Mouse (Mus musculus) small intestine, adult 2 months (tissue): ENCODE results near the gene Clps. TPM values are rescaled to one million over a fixed set of nuclear protein-coding genes. Genes with fewer than 3 reads are reported as not detected.

Experiments used
- H3K27ac ChIP-seq: fragments of 200-500 bp; 2 replicates; pipeline ENCODE4 v1.5.1; 2012; ENCODE audit warnings: low read depth, low read length, control low read depth, inconsistent platforms; ENCODE audit not compliant: insufficient read depth
- H3K27me3 ChIP-seq: fragments of 200-500 bp; 2 replicates; pipeline ENCODE4 v1.6.1; 2012; ENCODE audit warnings: mild to moderate bottlenecking, moderate library complexity, low read length, inconsistent platforms; ENCODE audit not compliant: control insufficient read depth, insufficient read depth
- H3K36me3 ChIP-seq: fragments of 200-500 bp; 2 replicates; pipeline ENCODE4 v1.6.1; 2012; ENCODE audit warnings: mild to moderate bottlenecking, low read length, control low read depth, inconsistent platforms; ENCODE audit not compliant: control insufficient read depth, insufficient read depth
- H3K4me1 ChIP-seq: fragments of 200-500 bp; 2 replicates; pipeline ENCODE4 v1.6.1; 2012; ENCODE audit warnings: low read length, inconsistent platforms, mixed read lengths; ENCODE audit not compliant: control insufficient read depth, insufficient read depth, insufficient read length
- H3K4me3 ChIP-seq: fragments of 200-500 bp; 2 replicates; pipeline ENCODE4 v1.5.1; 2012; ENCODE audit warnings: low read depth, mild to moderate bottlenecking, control low read depth, inconsistent platforms, low read length, moderate library complexity
- CTCF ChIP-seq: fragments of 200-500 bp; IDR thresholded peaks from 2 replicates; pipeline ENCODE4 v1.5.1; 2012; ENCODE audit warnings: low read depth, mild to moderate bottlenecking, control low read depth, inconsistent platforms, low read length, moderate library complexity, mixed read lengths; ENCODE audit not compliant: insufficient replicate concordance, insufficient read length; ENCODE audit errors: extremely low read depth
- POLR2A ChIP-seq: fragments of 200-500 bp; IDR thresholded peaks from 2 replicates; pipeline ENCODE4 v1.6.1; 2012; ENCODE audit warnings: low read depth, mild to moderate bottlenecking, control low read depth, inconsistent platforms, low read length, moderate library complexity
- WGBS: fragments of 180-500 bp; shearing (Covaris S2); methylation state at CpG from one replicate; pipeline ENCODE4 v1.1.7; 2018; 5-methylcytosine and 5-hydroxymethylcytosine counted together
- polyA plus RNA-seq: library from polyadenylated mRNA; depleted of rRNA; stranded (reverse); fragments of >200 nt; gene quantifications from 2 replicates; pipeline ENCODE4 v1.2.3, GENCODE M21; 2012; rRNA removed

Gene Clps
- polyA plus RNA-seq, 1 experiment: 1,332 TPM

DNA sequence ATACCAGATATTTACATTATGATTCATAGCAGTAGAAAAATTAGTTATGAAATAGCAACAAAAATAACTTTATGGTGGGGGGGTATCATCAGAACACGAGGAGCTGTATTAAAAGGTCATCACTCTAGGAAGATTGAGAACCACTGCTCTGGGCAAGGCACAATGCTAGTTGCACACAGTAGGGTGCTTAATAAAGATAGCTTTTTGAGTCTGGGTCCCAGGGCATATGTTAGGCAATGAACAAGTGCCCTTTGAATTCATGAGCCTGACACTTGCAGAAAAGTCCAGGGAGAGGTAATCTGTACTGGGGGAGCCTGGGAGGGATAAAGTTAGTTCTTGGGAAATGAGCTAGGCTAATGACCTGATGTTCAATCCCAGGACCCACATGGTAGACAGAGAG is 47.2 kb downstream of the Clps start:
- Histone ChIP-seq H3K4me3 (no peak overlapping the region), H3K27ac (peak overlapping the region; percentile 93), H3K36me3 (no peaks in the 10 kb centered on the region), H3K27me3 (no peaks in the 10 kb centered on the region), H3K4me1 (peaks cover 47% of the 10 kb centered on the region)
- TF ChIP-seq CTCF (no peak), POLR2A (no peak)
- WGBS: 7% methylated on average over 1 of the region's 1 CpGs

DNA sequence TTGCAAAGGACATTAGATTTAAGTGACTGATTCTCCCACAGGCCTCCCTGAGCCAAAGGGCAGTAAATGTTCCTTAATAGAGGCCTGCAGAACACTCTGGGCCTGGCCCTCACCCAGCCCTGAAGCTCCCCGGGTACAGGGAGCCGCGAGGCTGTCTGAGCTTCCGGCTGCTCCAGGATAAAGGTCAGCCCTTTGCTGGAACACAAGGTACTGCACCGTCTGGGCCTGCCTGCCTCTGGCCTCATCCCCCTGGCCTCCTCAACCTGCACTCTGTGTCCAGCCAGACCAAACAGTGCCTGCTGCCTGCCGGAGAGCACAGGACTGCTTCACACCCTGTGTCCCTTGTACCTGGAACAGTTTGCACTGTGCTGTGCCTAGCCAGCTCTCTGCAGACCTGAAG is 47.9 kb downstream of the Clps start:
- no peaks in the 10 kb centered on the region for H3K27me3 ChIP-seq
- peaks cover 42% of the 10 kb centered on the region for H3K4me1 ChIP-seq
- peak overlapping the region; percentile 93 for H3K27ac ChIP-seq
- no peak overlapping the region for H3K4me3 ChIP-seq
- no peaks in the 10 kb centered on the region for H3K36me3 ChIP-seq
- 10% methylated on average over 6 of the region's 6 CpGs for WGBS
- TF ChIP-seq CTCF: no peak
- TF ChIP-seq POLR2A: 0 out of 2 replicates have a peak, but pooled peaks have one; percentile 15

DNA sequence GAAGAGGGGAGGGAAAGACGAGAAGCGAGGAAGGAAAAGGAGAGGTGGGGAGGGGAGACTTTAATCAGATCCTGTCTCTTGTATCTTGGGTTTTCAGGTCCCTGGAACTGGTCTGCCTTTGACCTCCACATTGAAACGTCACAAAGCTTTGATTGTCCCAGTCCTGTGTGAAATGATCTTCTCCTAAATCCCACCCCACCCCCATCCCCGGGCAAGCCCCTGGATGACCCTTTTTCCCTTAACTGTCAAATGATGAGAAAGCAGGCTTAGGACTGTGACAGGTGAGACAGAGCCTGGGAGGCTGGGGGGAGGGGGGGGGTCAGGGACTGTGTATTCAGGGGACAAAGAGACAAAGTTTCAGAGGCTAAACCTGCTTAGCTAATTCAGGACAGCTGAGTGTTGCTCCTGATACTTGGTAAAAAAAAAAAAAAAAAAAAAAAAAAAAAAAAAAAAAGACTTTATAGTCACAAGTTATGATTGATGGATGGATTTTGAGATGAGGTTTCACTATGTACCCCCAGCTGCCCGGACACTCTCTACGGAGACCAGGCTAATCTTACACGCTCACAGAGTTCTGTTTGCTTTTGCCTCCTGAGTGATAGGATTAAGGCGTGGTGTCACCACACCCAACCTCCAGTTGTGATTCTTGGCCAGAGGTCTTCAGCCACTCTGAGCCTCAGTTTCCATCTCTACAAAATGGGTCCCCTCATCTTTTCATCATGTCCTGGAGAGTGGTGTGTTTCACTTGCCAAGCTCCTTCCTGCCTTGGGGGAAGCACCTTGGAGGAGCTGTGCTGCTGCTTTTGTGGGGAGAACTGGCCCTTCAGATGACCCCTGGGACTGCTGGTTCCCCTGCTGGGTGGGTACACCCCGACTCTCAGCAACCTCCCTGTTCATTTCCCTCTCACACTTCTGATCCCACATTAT is 48.7 kb downstream of the Clps start:
- TF ChIP-seq CTCF (no peak), POLR2A (no peak)
- H3K36me3 ChIP-seq: no peaks in the 10 kb centered on the region
- no peaks in the 10 kb centered on the region for H3K27me3 ChIP-seq
- H3K4me3 ChIP-seq: no peak overlapping the region
- 28% methylated on average over 9 of the region's 9 CpGs for WGBS
- peaks cover 37% of the 10 kb centered on the region for H3K4me1 ChIP-seq
- peak overlapping the region; percentile 93 for H3K27ac ChIP-seq

DNA sequence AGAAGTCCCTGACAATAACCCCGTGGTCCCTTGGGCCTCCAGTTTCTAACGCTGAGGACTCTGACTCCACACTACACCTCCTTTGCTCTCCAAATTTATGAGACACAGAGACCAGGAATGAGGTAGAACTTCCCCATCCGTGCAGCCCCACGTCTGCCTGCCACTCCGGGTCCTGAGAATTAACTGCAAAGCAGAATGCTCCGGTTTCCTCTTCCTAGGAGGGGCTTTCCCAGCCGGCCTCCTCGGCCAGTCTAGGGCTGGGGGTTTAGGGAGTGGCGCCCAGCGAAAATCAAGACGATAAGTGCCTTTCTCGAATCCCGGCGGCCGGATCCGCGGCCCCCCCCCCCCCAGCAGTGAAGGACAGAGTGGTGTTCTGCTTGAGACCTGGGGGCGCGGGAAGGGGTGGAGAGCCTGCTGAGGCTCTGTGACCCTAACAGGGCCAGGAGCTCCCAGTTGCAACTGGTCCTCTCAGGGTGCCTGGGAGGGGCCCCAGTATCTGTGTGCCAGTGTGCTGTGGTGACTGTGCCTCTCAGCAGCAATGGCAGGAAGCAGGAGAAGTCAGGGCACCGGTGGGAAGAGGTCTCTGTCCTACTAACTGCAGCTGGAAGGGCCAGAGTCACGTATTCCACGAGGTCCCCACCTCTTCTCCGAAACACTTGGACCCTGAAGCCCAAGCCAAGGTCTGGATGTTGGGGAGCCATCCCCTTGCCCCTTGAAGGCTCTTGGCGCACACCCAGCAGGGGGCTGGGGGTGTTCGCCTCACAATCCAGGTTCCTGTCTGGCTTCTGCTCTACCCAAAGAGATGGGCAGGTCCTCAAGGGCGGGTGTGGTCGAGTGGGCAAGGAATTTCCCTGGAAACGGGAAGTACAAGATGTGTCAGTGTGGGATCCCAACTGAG is 49.9 kb downstream of the Clps start:
- WGBS: 26% methylated on average over 28 of the region's 28 CpGs
- Histone ChIP-seq H3K27ac (no peak overlapping the region), H3K27me3 (no peaks in the 10 kb centered on the region), H3K36me3 (no peaks in the 10 kb centered on the region), H3K4me1 (peaks cover 29% of the 10 kb centered on the region), H3K4me3 (no peak overlapping the region)
- TF ChIP-seq POLR2A: no peak
- no peak for TF ChIP-seq CTCF

Other genes starting within 250 kb of the Clps start
- gene Fance, start 247.2 kb downstream of the Clps start, polyA plus RNA-seq: 13.3 and 16.6 TPM in 2 replicates
- 1,432 and 2,365 TPM in 2 replicates for gene Rpl10a, start 232.3 kb downstream of the Clps start, polyA plus RNA-seq
- gene Tead3, start 209.9 kb downstream of the Clps start, polyA plus RNA-seq: 25.2 and 36.7 TPM in 2 replicates
- 0.34 TPM in 1 of 2 replicates, not detected in the other for gene Tulp1, start 195.5 kb downstream of the Clps start, polyA plus RNA-seq
- gene Fkbp5, start 43.2 kb downstream of the Clps start, polyA plus RNA-seq: 4.0 and 10.6 TPM in 2 replicates
- gene Armc12, start 30.0 kb downstream of the Clps start, polyA plus RNA-seq: not detected in 2 replicates
- gene Clpsl2, start 11.4 kb downstream of the Clps start, polyA plus RNA-seq: not detected in 2 replicates
- 0.66 and 1.0 TPM in 2 replicates for gene Lhfpl5, start 14.9 kb upstream of the Clps start, polyA plus RNA-seq
- 10.1 and 19.7 TPM in 2 replicates for gene Srpk1, start 61.9 kb upstream of the Clps start, polyA plus RNA-seq
- gene Slc26a8, start 129.5 kb upstream of the Clps start, polyA plus RNA-seq: 0.08 and 0.14 TPM in 2 replicates
- gene Mapk14, start 130.6 kb upstream of the Clps start, polyA plus RNA-seq: 30.8 and 47.8 TPM in 2 replicates
- gene AC170998.1, start 165.3 kb upstream of the Clps start, polyA plus RNA-seq: 0.19 and 0.55 TPM in 2 replicates
- gene Mapk13, start 208.5 kb upstream of the Clps start, polyA plus RNA-seq: 108 and 266 TPM in 2 replicates
- gene Brpf3, start 240.3 kb upstream of the Clps start, polyA plus RNA-seq: 39.3 and 109 TPM in 2 replicates